Mouse (Mus musculus): ENCODE results near the gene Wwc2.

DNA sequence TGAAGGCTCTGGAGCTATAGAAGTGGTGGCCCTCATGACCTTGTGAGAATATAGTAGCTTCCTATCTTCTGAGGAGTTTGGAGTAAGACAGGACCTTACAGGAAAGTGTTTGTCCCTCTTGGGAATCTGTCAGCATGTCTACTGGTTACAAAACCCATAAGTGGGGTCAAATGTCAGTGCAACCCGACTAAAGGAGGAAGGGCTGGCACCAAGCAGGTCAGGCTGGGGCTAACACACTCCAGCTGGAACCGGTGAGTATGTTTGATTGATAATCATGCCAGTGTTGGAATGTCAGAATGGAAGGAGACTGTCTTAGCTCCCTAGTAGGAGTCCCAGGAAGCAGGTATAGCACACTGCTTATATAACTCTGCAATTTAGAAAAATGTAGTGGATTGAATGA lies 41.3 kb upstream of the Wwc2 start:
- no peak for TF ChIP-seq CTCF (IDR thresholded peaks at IDR 0.05; ENCODE audit: low read depth, low read length)
- TF ChIP-seq POLR2A (IDR thresholded peaks at IDR 0.05; ENCODE audit: borderline replicate concordance, low read depth, low read length): no peak
